Mouse (Mus musculus) macrophage (primary cell): Measurements from ENCODE around the gene D8Ertd738e. TPM values are rescaled to one million over a fixed set of nuclear protein-coding genes. Genes with fewer than 3 reads are reported as not detected.

Experiments
- H3K27ac ChIP-seq: fragments of 350-480 bp; formaldehyde crosslinking; 2 replicates; pipeline ENCODE4 v1.9.0; 2021
- H3K36me3 ChIP-seq: fragments of 350-480 bp; formaldehyde crosslinking; 2 replicates; pipeline ENCODE4 v1.9.0; 2021; ENCODE audit errors: inconsistent target
- H3K4me3 ChIP-seq: fragments of 350-480 bp; formaldehyde crosslinking; 2 replicates; pipeline ENCODE4 v1.9.0; 2021; ENCODE audit errors: inconsistent target
- H3K79me2 ChIP-seq: fragments of 350-480 bp; formaldehyde crosslinking; 2 replicates; pipeline ENCODE4 v1.9.0; 2021; ENCODE audit errors: inconsistent target
- WGBS: methylation state at CpG from one replicate; pipeline ENCODE4 v1.1.7; 2026; ENCODE audit warnings: inconsistent platforms; ENCODE audit not compliant: missing documents; 5-methylcytosine and 5-hydroxymethylcytosine counted together
- polyA plus RNA-seq: library from polyadenylated mRNA; stranded (reverse); fragments of 250-400 nt; gene quantifications from 3 replicates; pipeline ENCODE4 v1.2.4, GENCODE M21; 2018; ENCODE audit warnings: inconsistent platforms

D8Ertd738e gene
- polyA plus RNA-seq, 1 experiment from 2014 or later, result 260 TPM

GRCm38 (mm10) chr8:84256822-84257610 is 7.5 kb upstream of the D8Ertd738e start, which contains the start of gene Mri1:
Gene Mri1, minus strand, starts transcription at chr8:84257326.
- Histone ChIP-seq H3K36me3 (peaks cover 37% of the 10 kb centered on the region; the same call in 1 of the 2 replicates), H3K27ac (peak within 1 kb of the TSS; percentile 52), H3K4me3 (peak within 1 kb of the TSS; percentile 54), H3K79me2 (peaks cover 10% of the 10 kb centered on the region)
- WGBS, result under 1% methylated on average over 64 of the region's 64 CpGs

GRCm38 (mm10) chr8:84256458-84256821 is 6.9 kb upstream of the D8Ertd738e start:
- Histone ChIP-seq H3K36me3 (peaks cover 31% of the 10 kb centered on the region; the same call in 1 of the 2 replicates), H3K79me2 (peaks cover 10% of the 10 kb centered on the region), H3K27ac (no peak overlapping the region), H3K4me3 (peak overlapping the region; percentile 54)
- 18% methylated on average over 5 of the region's 6 CpGs for WGBS

- Histone ChIP-seq H3K27ac (no peak overlapping the region), H3K36me3 (peaks cover 26% of the 10 kb centered on the region; the same call in 1 of the 2 replicates), H3K4me3 (no peak overlapping the region), H3K79me2 (peaks cover 10% of the 10 kb centered on the region)
- WGBS, result 88% methylated on average over 3 of the region's 3 CpGs
Measured at GRCm38 (mm10) chr8:84255858-84256257, 6.3 kb upstream of the D8Ertd738e start.

- Histone ChIP-seq H3K36me3 (peaks cover 18% of the 10 kb centered on the region; the same call in 1 of the 2 replicates), H3K79me2 (peaks cover 2% of the 10 kb centered on the region; the same call in 1 of the 2 replicates), H3K27ac (no peak overlapping the region), H3K4me3 (no peak overlapping the region)
- WGBS, result 71% methylated on average over 2 of the region's 2 CpGs
Measured at GRCm38 (mm10) chr8:84241821-84242220, 7.7 kb downstream of the D8Ertd738e start.

GRCm38 (mm10) chr8:84241167-84241566 is 8.4 kb downstream of the D8Ertd738e start:
- Histone ChIP-seq H3K27ac (no peak overlapping the region), H3K79me2 (peaks cover 3% of the 10 kb centered on the region; the same call in 1 of the 2 replicates), H3K4me3 (no peak overlapping the region), H3K36me3 (peaks cover 12% of the 10 kb centered on the region; the same call in 1 of the 2 replicates)
- 89% methylated on average over 6 of the region's 6 CpGs for WGBS

- H3K79me2 ChIP-seq, result peaks cover 13% of the 10 kb centered on the region; the same call in 1 of the 2 replicates
- no peaks in the 10 kb centered on the region for H3K36me3 ChIP-seq
- 14% methylated on average over 19 of the region's 19 CpGs for WGBS
- peak overlapping the region; percentile 87 for H3K27ac ChIP-seq
- peak overlapping the region; percentile 70 for H3K4me3 ChIP-seq
Measured at GRCm38 (mm10) chr8:84237542-84238229, 11.8 kb downstream of the D8Ertd738e start.

- H3K27ac ChIP-seq, result peak within 1 kb of the TSS; percentile 87
- H3K79me2 ChIP-seq, result peaks cover 13% of the 10 kb centered on the region; the same call in 1 of the 2 replicates
- H3K4me3 ChIP-seq, result peak within 1 kb of the TSS; percentile 84
- no peaks in the 10 kb centered on the region for H3K36me3 ChIP-seq
- WGBS, result under 1% methylated on average over 35 of the region's 35 CpGs
Measured at GRCm38 (mm10) chr8:84236998-84237473, 12.5 kb downstream of the D8Ertd738e start, which contains the start of gene Zswim4. Gene Zswim4, minus strand, starts transcription at chr8:84237055.

GRCm38 (mm10) chr8:84236410-84236997 is 13.0 kb downstream of the D8Ertd738e start:
- H3K4me3 ChIP-seq, result peak overlapping the region; percentile 84
- peaks cover 13% of the 10 kb centered on the region; the same call in 1 of the 2 replicates for H3K79me2 ChIP-seq
- WGBS, result under 1% methylated on average over 29 of the region's 30 CpGs
- H3K27ac ChIP-seq, result peak overlapping the region; percentile 79
- peaks cover 3% of the 10 kb centered on the region; the same call in 1 of the 2 replicates for H3K36me3 ChIP-seq

GRCm38 (mm10) chr8:84235746-84236409 is 13.6 kb downstream of the D8Ertd738e start:
- Histone ChIP-seq H3K4me3 (peak overlapping the region; percentile 84), H3K36me3 (peaks cover 3% of the 10 kb centered on the region; the same call in 1 of the 2 replicates), H3K27ac (peak overlapping the region; percentile 79), H3K79me2 (peaks cover 13% of the 10 kb centered on the region; the same call in 1 of the 2 replicates)
- 12% methylated on average over 10 of the region's 10 CpGs for WGBS

- Histone ChIP-seq H3K79me2 (peaks cover 13% of the 10 kb centered on the region; the same call in 1 of the 2 replicates), H3K4me3 (no peak overlapping the region), H3K27ac (no peak overlapping the region), H3K36me3 (peaks cover 23% of the 10 kb centered on the region)
- 75% methylated on average over 2 of the region's 2 CpGs for WGBS
Measured at GRCm38 (mm10) chr8:84233055-84233454, 16.5 kb downstream of the D8Ertd738e start.

GRCm38 (mm10) chr8:84230735-84231134 is 18.8 kb downstream of the D8Ertd738e start:
- Histone ChIP-seq H3K4me3 (no peak overlapping the region), H3K36me3 (peaks cover 45% of the 10 kb centered on the region), H3K27ac (no peak overlapping the region), H3K79me2 (peaks cover 6% of the 10 kb centered on the region; the same call in 1 of the 2 replicates)
- WGBS, result 82% methylated on average over 17 of the region's 17 CpGs

GRCm38 (mm10) chr8:84223322-84224029 is 26.0 kb downstream of the D8Ertd738e start:
- H3K36me3 ChIP-seq, result peaks cover 35% of the 10 kb centered on the region

GRCm38 (mm10) chr8:84222566-84223165 is 26.9 kb downstream of the D8Ertd738e start:
- 9% methylated on average over 7 of the region's 9 CpGs for WGBS
- Histone ChIP-seq H3K27ac (peak overlapping the region; percentile 88), H3K4me3 (no peak overlapping the region), H3K36me3 (peaks cover 27% of the 10 kb centered on the region), H3K79me2 (no peaks in the 10 kb centered on the region)

More at GRCm38 (mm10) chr8:84223322-84224029, 26.0 kb downstream of the D8Ertd738e start:
- peak overlapping the region; percentile 88 for H3K27ac ChIP-seq
- H3K79me2 ChIP-seq, result no peaks in the 10 kb centered on the region
- WGBS, result 86% methylated on average over 9 of the region's 21 CpGs
- H3K4me3 ChIP-seq, result no peak overlapping the region
